Mouse (Mus musculus): ENCODE measurements around the gene Bzw2. TPM values are rescaled to one million over a fixed set of nuclear protein-coding genes. Genes with fewer than 3 reads are reported as not detected.

The Bzw2 gene
- total and polyA plus RNA-seq, 2 experiments from 2014 or later, result 184 to 263 TPM

DNA sequence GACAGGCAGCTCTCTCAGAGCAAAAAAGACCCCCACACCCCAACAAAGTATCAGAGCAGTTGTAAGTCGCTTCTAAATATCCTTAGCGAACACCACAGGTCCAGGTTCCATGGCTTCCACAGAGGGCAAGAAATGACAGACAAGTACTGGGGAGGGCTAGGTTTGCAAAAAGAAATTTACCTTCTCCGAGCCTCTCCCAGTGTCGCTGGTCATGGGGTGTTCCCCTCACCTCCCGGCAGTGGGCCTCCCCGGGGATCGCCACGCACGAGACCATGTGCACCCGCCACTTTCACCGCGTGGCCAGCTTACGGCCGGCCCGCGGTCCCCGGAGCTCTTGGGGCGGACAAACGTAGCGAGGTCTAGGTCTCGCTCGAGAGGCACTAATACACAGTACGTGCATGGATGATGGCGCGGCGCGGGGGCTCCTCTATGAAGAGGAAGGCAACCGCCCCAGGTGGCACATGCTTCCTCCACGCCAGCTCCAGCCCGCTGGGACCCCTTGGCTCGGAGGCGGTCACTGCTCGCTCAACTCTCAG, 1.7 kb downstream of the Bzw2 start:
- DNase-seq (ENCODE audit: low spot score) (no peak), ATAC-seq (peak; percentile 65)
- no peaks in the 10 kb centered on the region for H3K27me3 ChIP-seq (ENCODE audit: insufficient read depth, low read length)
- H3K36me3 ChIP-seq (ENCODE audit: insufficient read depth, low read length), result no peaks in the 10 kb centered on the region
- TF ChIP-seq CTCF (IDR thresholded peaks at IDR 0.05; ENCODE audit: low read depth), result no peak
- under 1% methylated on average over 33 of the region's 33 CpGs for WGBS
- H3K4me3 ChIP-seq (ENCODE audit: low read length), result peak overlapping the region; percentile 93
- H3K4me2 ChIP-seq (ENCODE audit: low read depth, low read length), result peak overlapping the region; percentile 81
- no peaks in the 10 kb centered on the region for H3K9me3 ChIP-seq (ENCODE audit: low read length)
- peak overlapping the region; percentile 84 for H3K9ac ChIP-seq (replicated peaks; ENCODE audit: low read length)
- H3K27ac ChIP-seq, result peak overlapping the region; percentile 96
- H3K4me1 ChIP-seq (ENCODE audit: insufficient read depth, low read length), result 0 out of 2 replicates have a peak, but pooled peaks cover 7% of the 10 kb centered on the region

DNA sequence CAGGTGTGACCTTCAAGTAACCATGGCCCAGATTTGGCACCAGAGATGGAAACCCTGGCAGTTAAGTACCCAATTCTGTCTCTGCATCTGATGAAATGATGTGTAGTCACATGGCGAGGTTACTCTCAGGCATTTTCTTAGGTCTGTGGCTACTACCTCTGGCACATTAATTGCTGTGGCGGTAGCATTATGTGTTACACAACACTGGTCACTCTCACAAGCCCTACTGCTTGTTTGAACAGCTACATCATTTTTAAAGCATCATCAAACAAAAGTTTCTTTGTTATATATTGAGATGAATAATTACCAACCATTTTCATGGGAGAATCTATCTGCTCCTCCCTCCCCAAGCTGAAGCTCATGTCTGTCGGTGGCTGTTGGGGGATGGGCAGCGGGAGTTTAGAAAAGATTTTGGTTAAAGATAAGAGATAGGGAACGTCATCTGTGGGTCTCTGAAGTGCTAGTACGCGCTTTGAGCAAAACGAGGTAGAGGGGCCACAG, 2.7 kb downstream of the Bzw2 start:
- H3K4me1 ChIP-seq (ENCODE audit: insufficient read depth, low read length), result 0 out of 2 replicates have a peak, but pooled peaks cover 7% of the 10 kb centered on the region
- no peaks in the 10 kb centered on the region for H3K9me3 ChIP-seq (ENCODE audit: low read length)
- H3K27ac ChIP-seq, result peak overlapping the region; percentile 96
- no peak for TF ChIP-seq CTCF (IDR thresholded peaks at IDR 0.05; ENCODE audit: low read depth)
- no peaks in the 10 kb centered on the region for H3K36me3 ChIP-seq (ENCODE audit: insufficient read depth, low read length)
- WGBS, result 7% methylated on average over 8 of the region's 8 CpGs
- H3K4me2 ChIP-seq (ENCODE audit: low read depth, low read length), result peak overlapping the region; percentile 81
- no peak for ATAC-seq
- no peaks in the 10 kb centered on the region for H3K27me3 ChIP-seq (ENCODE audit: insufficient read depth, low read length)
- DNase-seq (ENCODE audit: low spot score), result peak; percentile 54
- H3K9ac ChIP-seq (replicated peaks; ENCODE audit: low read length), result peak overlapping the region; percentile 84
- peak overlapping the region; percentile 93 for H3K4me3 ChIP-seq (ENCODE audit: low read length)

DNA sequence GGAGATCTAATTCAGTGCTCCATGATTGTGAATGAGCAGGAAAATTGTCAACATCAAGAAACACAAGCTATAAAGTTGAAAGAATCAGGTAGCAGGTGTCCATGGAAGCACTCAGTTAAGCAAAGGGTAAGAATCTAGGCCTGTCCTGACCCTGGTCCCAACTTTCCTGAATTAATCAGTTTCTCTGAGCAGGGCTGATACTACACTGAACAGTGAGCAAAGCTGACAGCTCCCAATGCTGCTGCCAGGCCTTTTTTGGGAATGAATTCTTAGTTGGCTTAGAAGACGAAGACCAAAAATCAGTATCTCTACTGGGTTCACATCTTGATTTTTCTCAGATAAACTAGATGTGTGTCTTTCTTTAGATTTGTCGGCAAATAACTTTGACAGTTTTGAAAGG, 7.1 kb downstream of the Bzw2 start:
- TF ChIP-seq CTCF (IDR thresholded peaks at IDR 0.05; ENCODE audit: low read depth), result no peak
- no peak for ATAC-seq
- peak; percentile 6 for DNase-seq (ENCODE audit: low spot score)

DNA sequence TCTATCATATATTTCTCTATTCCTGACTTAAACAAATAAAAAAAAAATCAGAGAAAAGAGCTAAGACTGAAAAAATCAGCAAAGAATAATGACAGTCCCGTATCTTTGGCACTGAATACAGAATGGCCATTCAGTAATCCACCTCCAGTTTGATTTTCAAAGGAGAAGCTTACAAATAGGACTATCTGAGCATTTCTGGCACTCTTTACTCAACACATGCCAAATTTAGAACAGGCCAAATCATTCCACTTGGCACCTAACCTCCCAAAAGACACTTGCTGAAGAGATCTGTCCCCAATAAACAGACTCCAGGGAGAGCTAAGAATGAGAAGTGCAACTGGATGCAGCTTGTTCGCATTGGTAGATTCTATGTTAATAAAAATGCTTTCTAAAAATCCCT, 7.6 kb downstream of the Bzw2 start:
- Histone ChIP-seq H3K27ac (no peak overlapping the region), H3K4me1 (ENCODE audit: insufficient read depth, low read length) (no peaks in the 10 kb centered on the region), H3K4me2 (ENCODE audit: low read depth, low read length) (no peak overlapping the region), H3K4me3 (ENCODE audit: low read length) (no peak overlapping the region), H3K9ac (replicated peaks; ENCODE audit: low read length) (no peak overlapping the region), H3K27me3 (ENCODE audit: insufficient read depth, low read length) (no peaks in the 10 kb centered on the region), H3K9me3 (ENCODE audit: low read length) (no peaks in the 10 kb centered on the region), H3K36me3 (ENCODE audit: insufficient read depth, low read length) (no peaks in the 10 kb centered on the region)
- WGBS, result 57% methylated on average over 2 of the region's 2 CpGs
- DNase-seq (ENCODE audit: low spot score) (peak; percentile 21), ATAC-seq (no peak)
- no peak for TF ChIP-seq CTCF (IDR thresholded peaks at IDR 0.05; ENCODE audit: low read depth)

More for the DNA sequence above, 7.1 kb downstream of the Bzw2 start:
- H3K4me3 ChIP-seq (ENCODE audit: low read length), result no peak overlapping the region
- no peaks in the 10 kb centered on the region for H3K4me1 ChIP-seq (ENCODE audit: insufficient read depth, low read length)
- 67% methylated on average over 2 of the region's 2 CpGs for WGBS
- no peaks in the 10 kb centered on the region for H3K9me3 ChIP-seq (ENCODE audit: low read length)
- no peak overlapping the region for H3K27ac ChIP-seq
- no peaks in the 10 kb centered on the region for H3K27me3 ChIP-seq (ENCODE audit: insufficient read depth, low read length)
- no peaks in the 10 kb centered on the region for H3K36me3 ChIP-seq (ENCODE audit: insufficient read depth, low read length)
- H3K4me2 ChIP-seq (ENCODE audit: low read depth, low read length), result no peak overlapping the region
- no peak overlapping the region for H3K9ac ChIP-seq (replicated peaks; ENCODE audit: low read length)

DNA sequence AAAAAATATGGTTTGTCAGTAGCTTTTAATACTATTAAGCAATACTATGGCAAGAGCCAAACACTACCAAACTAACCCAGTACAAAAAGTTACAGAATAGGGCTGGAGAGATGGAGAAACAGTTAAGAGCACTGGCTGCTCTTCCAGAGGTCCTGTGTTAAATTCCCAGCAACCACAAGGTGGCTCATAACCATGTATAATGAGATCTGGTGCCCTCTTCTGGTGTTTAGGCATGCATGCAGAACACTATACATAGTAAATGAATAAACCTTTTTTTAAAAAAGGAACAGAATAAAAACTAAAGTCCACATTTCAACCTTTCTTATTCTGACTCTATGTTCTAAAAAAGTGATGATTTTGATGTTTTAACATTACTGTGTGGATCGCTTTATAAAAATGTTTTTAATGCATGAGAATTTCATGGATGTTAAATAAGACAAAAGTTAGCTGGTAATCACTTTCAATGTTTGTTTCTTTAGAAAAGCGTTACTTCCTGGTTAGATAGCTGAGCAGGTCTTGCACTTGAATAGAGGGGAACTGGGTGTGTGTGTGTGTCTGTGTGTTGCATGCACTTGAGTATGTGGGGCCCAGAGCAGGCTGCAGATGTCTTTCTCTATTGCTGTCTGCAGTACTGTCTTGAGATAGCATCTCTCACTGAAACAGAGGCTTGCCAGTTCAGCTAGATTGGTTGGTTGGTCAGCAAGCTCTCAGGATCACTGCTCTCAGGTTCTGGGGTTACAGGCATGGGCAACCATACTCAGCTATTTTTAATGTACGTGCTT, 11.5 kb downstream of the Bzw2 start:
- WGBS, result 93% methylated on average over 3 of the region's 3 CpGs
- ATAC-seq (no peak), DNase-seq (ENCODE audit: low spot score) (no peak)
- Histone ChIP-seq H3K4me2 (ENCODE audit: low read depth, low read length) (no peak overlapping the region), H3K4me3 (ENCODE audit: low read length) (no peak overlapping the region), H3K4me1 (ENCODE audit: insufficient read depth, low read length) (no peaks in the 10 kb centered on the region), H3K9ac (replicated peaks; ENCODE audit: low read length) (no peak overlapping the region), H3K27me3 (ENCODE audit: insufficient read depth, low read length) (no peaks in the 10 kb centered on the region), H3K36me3 (ENCODE audit: insufficient read depth, low read length) (no peaks in the 10 kb centered on the region), H3K9me3 (ENCODE audit: low read length) (no peaks in the 10 kb centered on the region), H3K27ac (no peak overlapping the region)
- TF ChIP-seq CTCF (IDR thresholded peaks at IDR 0.05; ENCODE audit: low read depth), result peak; percentile 34

DNA sequence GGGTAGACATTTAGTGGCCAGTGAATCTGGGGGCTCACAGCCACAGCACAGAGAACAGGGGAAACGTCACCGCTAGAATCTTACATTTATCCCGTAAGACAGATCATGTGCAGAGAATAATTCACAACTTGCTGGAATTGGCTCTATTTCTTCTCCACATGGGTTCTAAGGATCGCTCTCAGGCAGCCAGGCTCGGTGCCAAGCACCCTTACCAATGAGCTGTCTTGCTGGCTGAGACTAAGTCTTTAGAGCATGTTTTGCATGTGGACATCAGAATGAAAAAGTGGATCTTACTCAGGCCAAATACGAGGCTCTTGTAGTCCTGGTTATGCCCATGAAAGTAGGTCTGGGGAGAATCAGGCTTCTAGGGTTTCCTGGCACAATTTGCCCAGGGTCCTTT, 17.5 kb downstream of the Bzw2 start:
- no peak for DNase-seq (ENCODE audit: low spot score)
- Histone ChIP-seq H3K27ac (no peak overlapping the region), H3K4me2 (ENCODE audit: low read depth, low read length) (no peak overlapping the region), H3K9ac (replicated peaks; ENCODE audit: low read length) (no peak overlapping the region), H3K9me3 (ENCODE audit: low read length) (no peaks in the 10 kb centered on the region), H3K4me3 (ENCODE audit: low read length) (no peak overlapping the region), H3K4me1 (ENCODE audit: insufficient read depth, low read length) (no peaks in the 10 kb centered on the region), H3K27me3 (ENCODE audit: insufficient read depth, low read length) (no peaks in the 10 kb centered on the region), H3K36me3 (ENCODE audit: insufficient read depth, low read length) (no peaks in the 10 kb centered on the region)
- TF ChIP-seq CTCF (IDR thresholded peaks at IDR 0.05; ENCODE audit: low read depth), result no peak
- ATAC-seq, result no peak
- 66% methylated on average over 6 of the region's 6 CpGs for WGBS

DNA sequence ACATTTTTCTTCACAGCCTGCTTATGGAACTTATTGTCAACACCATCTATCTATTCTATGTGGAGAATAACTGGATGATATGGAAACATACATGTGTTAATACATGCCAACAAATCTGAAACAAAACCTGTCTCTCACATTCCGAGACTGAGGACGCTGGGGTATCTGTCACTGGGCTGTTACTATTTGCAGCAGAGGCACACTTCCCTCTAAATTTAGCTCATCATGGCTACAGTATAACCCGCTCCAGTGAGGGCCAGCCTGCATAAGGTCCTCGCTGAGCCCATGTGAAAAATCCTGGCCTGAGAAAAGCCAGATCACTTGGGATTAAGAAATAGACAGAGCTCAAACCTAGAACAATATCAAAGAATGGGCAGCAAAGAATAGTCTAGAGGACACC, 20.7 kb downstream of the Bzw2 start:
- H3K27me3 ChIP-seq (ENCODE audit: insufficient read depth, low read length), result no peaks in the 10 kb centered on the region
- 92% methylated on average over 4 of the region's 4 CpGs for WGBS

More for the DNA sequence above, 20.7 kb downstream of the Bzw2 start:
- Histone ChIP-seq H3K27ac (no peak overlapping the region), H3K4me2 (ENCODE audit: low read depth, low read length) (no peak overlapping the region), H3K36me3 (ENCODE audit: insufficient read depth, low read length) (no peaks in the 10 kb centered on the region), H3K9ac (replicated peaks; ENCODE audit: low read length) (no peak overlapping the region), H3K4me1 (ENCODE audit: insufficient read depth, low read length) (no peaks in the 10 kb centered on the region), H3K4me3 (ENCODE audit: low read length) (no peak overlapping the region), H3K9me3 (ENCODE audit: low read length) (no peaks in the 10 kb centered on the region)
- DNase-seq (ENCODE audit: low spot score) (no peak), ATAC-seq (no peak)
- TF ChIP-seq CTCF (IDR thresholded peaks at IDR 0.05; ENCODE audit: low read depth), result no peak

All from hindbrain, postnatal 0 days (tissue).